Mouse (Mus musculus) liver, postnatal 0 days (tissue): ENCODE results near the gene Nit2. TPM values are rescaled to one million over a fixed set of nuclear protein-coding genes. Genes with fewer than 3 reads are reported as not detected.

Experiments used
- ATAC-seq: fragments of 200-750 bp; cut with Nextera tagmentation; 2 replicates; pipeline ENCODE4 v1.8.0; 2017; ENCODE audit warnings: mild to moderate bottlenecking, moderate library complexity
- DNase-seq: peaks from one replicate; pipeline ENCODE4 v3.0.0-alpha.2; 2016
- H3K27ac ChIP-seq: fragments of 300-500 bp; sonication (generic); 2 replicates; pipeline ENCODE4 v1.5.1; 2014; ENCODE audit warnings: antibody characterized with exemption, moderate library complexity, mild to moderate bottlenecking, low read depth
- H3K27me3 ChIP-seq: fragments of 300-500 bp; sonication (generic); 2 replicates; pipeline ENCODE4 v1.6.1; 2014; ENCODE audit warnings: low read length, control low read depth, mixed read lengths; ENCODE audit not compliant: insufficient read depth
- H3K36me3 ChIP-seq: fragments of 300-500 bp; sonication (generic); replicated peaks from 2 replicates; pipeline ENCODE4 v1.6.1; 2014; ENCODE audit warnings: mild to moderate bottlenecking, control low read depth, low read length, moderate library complexity, mixed read lengths; ENCODE audit not compliant: insufficient read depth
- H3K4me1 ChIP-seq: fragments of 300-500 bp; sonication (generic); 2 replicates; pipeline ENCODE4 v1.6.1; 2014; ENCODE audit warnings: antibody characterized with exemption, mild to moderate bottlenecking, control low read depth; ENCODE audit not compliant: insufficient read depth
- H3K4me2 ChIP-seq: fragments of 300-500 bp; sonication (generic); 2 replicates; pipeline ENCODE4 v1.6.1; 2014; ENCODE audit warnings: low read depth, mild to moderate bottlenecking, low read length, moderate library complexity, mixed read lengths
- H3K4me3 ChIP-seq: fragments of 300-500 bp; sonication (generic); 2 replicates; pipeline ENCODE4 v1.5.1; 2014; ENCODE audit warnings: low read depth, low read length
- H3K9ac ChIP-seq: fragments of 300-500 bp; sonication (generic); replicated peaks from 2 replicates; pipeline ENCODE4 v1.6.1; 2014; ENCODE audit warnings: mild to moderate bottlenecking, moderate library complexity
- H3K9me3 ChIP-seq: fragments of 300-500 bp; sonication (generic); 2 replicates; pipeline ENCODE4 v1.6.1; 2016; ENCODE audit warnings: mild to moderate bottlenecking, control low read depth, low read length, mixed read lengths
- CTCF ChIP-seq: sonication (generic); IDR thresholded peaks from 2 replicates; pipeline ENCODE4 v1.5.1; 2016; ENCODE audit warnings: antibody characterized with exemption, low read depth
- EP300 ChIP-seq: IDR thresholded peaks from 2 replicates; pipeline ENCODE4 v1.6.1; 2016; ENCODE audit warnings: antibody characterized with exemption, low read depth, mild to moderate bottlenecking
- WGBS: fragments of 180-500 bp; shearing (Covaris S2); extraction: QIAGEN DNeasy Blood & Tissue Kit; methylation state at CpG from one replicate; pipeline ENCODE4 v1.1.7; 2014; ENCODE audit not compliant: insufficient replicate concordance; 5-methylcytosine and 5-hydroxymethylcytosine counted together
- polyA plus RNA-seq: library from polyadenylated mRNA; unstranded; fragments of >200 nt; fragmentation: Nextera tagmentation; extraction: Ambion mirVana; gene quantifications from 2 replicates; pipeline ENCODE4 v1.2.1, GENCODE M21; 2015

The Nit2 gene
- polyA plus RNA-seq, 1 experiment from 2014 or later, result 69.3 TPM

DNA sequence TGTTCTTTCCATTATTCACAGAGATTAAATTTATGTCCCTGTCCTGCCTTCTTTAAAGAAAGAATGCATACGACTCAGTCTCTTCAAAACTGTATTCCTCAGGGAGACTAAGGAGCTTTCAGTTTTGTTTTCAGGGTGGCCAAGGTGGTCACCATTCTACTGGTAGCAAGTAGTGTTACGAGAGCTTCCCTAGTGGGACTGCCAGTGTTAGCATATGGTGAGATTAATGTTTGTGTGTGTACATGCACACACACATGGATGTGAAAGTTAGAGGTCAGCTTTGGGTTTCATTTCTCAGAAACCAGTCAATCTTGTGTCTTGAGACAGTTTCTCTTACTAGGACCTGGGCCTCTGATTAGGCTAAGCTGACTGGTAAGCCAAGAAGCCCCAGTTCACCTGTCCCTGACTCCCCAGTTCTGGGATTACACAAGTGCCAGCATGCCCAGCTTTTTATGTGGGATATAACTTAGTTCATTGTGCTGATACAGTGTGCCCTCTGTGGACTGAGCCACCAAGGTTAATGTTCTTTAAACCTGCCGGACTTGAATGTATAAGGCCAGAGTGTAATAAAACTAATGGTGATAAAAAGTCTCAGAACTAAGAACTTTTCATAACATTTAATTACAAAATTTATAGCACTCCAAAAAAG lies 36.3 kb downstream of the Nit2 start:
- Histone ChIP-seq H3K27me3 (no peaks in the 10 kb centered on the region), H3K4me3 (no peak overlapping the region), H3K4me1 (peaks cover 18% of the 10 kb centered on the region), H3K9ac (no peak overlapping the region), H3K9me3 (no peaks in the 10 kb centered on the region), H3K27ac (peak overlapping the region; percentile 56), H3K36me3 (peaks cover 8% of the 10 kb centered on the region; the same call in 1 of the 2 replicates), H3K4me2 (no peak overlapping the region)
- WGBS, result 64% methylated on average over 3 of the region's 3 CpGs
- TF ChIP-seq EP300 (no peak), CTCF (no peak)
- DNase-seq (no peak), ATAC-seq (no peak)

GRCm38 (mm10) chr16:57127825-57128224 lies 39.3 kb downstream of the Nit2 start:
- ATAC-seq (peak; percentile 65), DNase-seq (no peak)
- Histone ChIP-seq H3K27ac (peak overlapping the region; percentile 52), H3K4me2 (peak overlapping the region; percentile 39; the same call in 1 of the 2 replicates), H3K4me3 (no peak overlapping the region), H3K4me1 (peaks cover 32% of the 10 kb centered on the region), H3K9me3 (no peaks in the 10 kb centered on the region), H3K36me3 (no peaks in the 10 kb centered on the region; the same call in 1 of the 2 replicates), H3K9ac (no peak overlapping the region), H3K27me3 (no peaks in the 10 kb centered on the region)
- 58% methylated on average over 2 of the region's 2 CpGs for WGBS
- TF ChIP-seq EP300 (no peak), CTCF (no peak)

- Histone ChIP-seq H3K9ac (no peak overlapping the region; the same call in 1 of the 2 replicates), H3K4me2 (peak overlapping the region; percentile 19; the same call in 1 of the 2 replicates), H3K4me1 (peaks cover 31% of the 10 kb centered on the region), H3K27me3 (no peaks in the 10 kb centered on the region), H3K27ac (peak overlapping the region; percentile 59; the same call in 1 of the 2 replicates), H3K36me3 (no peaks in the 10 kb centered on the region; the same call in 1 of the 2 replicates), H3K4me3 (no peak overlapping the region), H3K9me3 (no peaks in the 10 kb centered on the region)
- TF ChIP-seq CTCF, result no peak
- no peak for TF ChIP-seq EP300
- 56% methylated on average over 4 of the region's 4 CpGs for WGBS
- DNase-seq, result no peak
- ATAC-seq, result no peak
Observed at GRCm38 (mm10) chr16:57126268-57126667, 40.9 kb downstream of the Nit2 start.

DNA sequence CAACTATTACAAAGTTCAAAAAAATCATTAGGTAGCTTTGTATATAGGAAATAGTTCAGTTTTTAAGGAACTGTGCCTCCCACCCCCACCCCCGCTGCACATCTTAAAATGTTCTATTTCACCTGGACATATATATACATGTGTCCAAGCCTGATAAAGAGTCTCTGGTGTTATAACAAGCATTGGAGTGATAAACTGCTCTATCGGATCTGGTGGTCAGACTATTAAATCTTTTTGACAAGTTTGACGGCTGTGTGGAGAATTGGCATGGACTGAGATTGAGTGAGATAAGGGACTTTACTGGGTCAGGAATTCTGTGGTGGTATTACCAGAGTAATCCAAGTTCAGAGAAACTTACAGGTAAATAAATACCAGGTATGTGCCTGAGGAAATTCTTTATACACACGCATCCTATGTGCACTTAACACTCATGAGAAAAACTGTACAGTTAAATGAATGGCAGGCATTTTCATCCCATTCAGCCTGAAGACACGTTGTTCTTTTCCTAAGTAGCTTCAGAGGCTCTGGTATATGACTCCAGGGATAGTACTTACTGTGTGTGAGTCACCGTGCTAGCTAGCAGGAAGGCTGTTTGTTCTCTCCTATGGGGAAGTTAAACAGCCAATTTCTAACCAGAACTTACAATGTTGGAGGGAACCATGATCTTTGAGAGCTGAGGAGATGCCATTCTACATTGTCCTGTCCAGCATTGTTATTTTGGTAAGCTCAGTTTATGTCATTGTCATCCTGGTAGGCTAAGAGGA lies 44.3 kb downstream of the Nit2 start:
- ATAC-seq, result no peak
- H3K4me3 ChIP-seq, result peak overlapping the region; percentile 100

DNA sequence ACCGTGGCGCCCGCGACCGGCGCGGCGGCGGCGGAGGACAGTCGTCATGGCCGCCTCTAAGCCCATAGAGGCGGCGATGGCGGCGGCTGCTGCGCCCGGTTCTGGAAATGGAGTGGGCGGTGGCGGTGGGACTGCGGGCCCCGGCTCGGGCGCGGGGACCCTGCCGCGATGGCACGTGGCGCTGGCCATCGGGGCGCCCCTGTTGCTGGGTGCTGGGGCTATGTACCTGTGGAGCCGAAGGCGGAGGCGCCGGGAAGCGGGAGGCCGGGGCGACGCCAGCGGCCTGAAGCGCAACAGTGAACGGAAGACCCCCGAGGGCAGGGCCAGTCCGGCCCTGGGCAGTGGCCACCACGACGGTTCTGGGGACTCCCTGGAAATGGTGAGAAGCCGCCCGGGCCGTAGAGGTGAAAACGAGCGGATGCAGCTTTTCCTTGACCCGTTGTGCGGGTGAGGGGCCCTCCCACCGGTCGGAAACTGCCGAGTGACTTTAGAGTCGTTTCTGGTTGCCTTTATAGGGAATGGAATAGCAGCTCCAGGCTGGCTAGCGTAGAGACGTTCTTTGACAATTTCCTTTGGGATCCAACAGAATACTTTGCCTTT lies 45.2 kb downstream of the Nit2 start:
- Histone ChIP-seq H3K27ac (peak overlapping the region; percentile 99), H3K4me2 (peak overlapping the region; percentile 90), H3K9ac (peak overlapping the region; percentile 100), H3K4me3 (peak overlapping the region; percentile 100), H3K27me3 (no peaks in the 10 kb centered on the region), H3K36me3 (no peaks in the 10 kb centered on the region; the same call in 1 of the 2 replicates), H3K9me3 (no peaks in the 10 kb centered on the region), H3K4me1 (peaks cover 26% of the 10 kb centered on the region)
- no peak for TF ChIP-seq CTCF
- under 1% methylated on average over 59 of the region's 59 CpGs for WGBS
- DNase-seq, result peak; percentile 50
- peak; percentile 6 for ATAC-seq

More for the DNA sequence above, 44.3 kb downstream of the Nit2 start:
- H3K27ac ChIP-seq, result peak overlapping the region; percentile 99
- H3K9me3 ChIP-seq, result no peaks in the 10 kb centered on the region
- H3K4me1 ChIP-seq, result peaks cover 26% of the 10 kb centered on the region
- no peaks in the 10 kb centered on the region; the same call in 1 of the 2 replicates for H3K36me3 ChIP-seq
- 16% methylated on average over 6 of the region's 6 CpGs for WGBS
- H3K4me2 ChIP-seq, result peak overlapping the region; percentile 90
- DNase-seq, result no peak
- H3K27me3 ChIP-seq, result no peaks in the 10 kb centered on the region
- TF ChIP-seq EP300 (no peak), CTCF (no peak)
- H3K9ac ChIP-seq, result peak overlapping the region; percentile 100
